Mouse (Mus musculus) CD4-positive, CD25-positive, alpha-beta regulatory T cell, adult 9 weeks (primary cell): Measurements from ENCODE around the gene Emc10. TPM values are rescaled to one million over a fixed set of nuclear protein-coding genes. Genes with fewer than 3 reads are reported as not detected.

Experiments used
- polyA plus RNA-seq: library from polyadenylated mRNA; unstranded; fragments of 100-300 nt; shearing (Covaris generic); gene quantifications from one replicate; pipeline ENCODE4 v1.2.1, GENCODE M21; 2017

Emc10 gene
- 132 TPM for polyA plus RNA-seq

GRCm38 (mm10) chr7:44495992-44496770, at the start of gene Emc10, which contains the start of gene Fam71e1:
Emc10 (minus strand) TSS chr7:44496529.
Fam71e1 (plus strand) TSS chr7:44496581.

GRCm38 (mm10) chr7:44531946-44532732, 35.8 kb upstream of the Emc10 start, which contains the start of gene Spib:
Spib (minus strand) TSS chr7:44532071.

GRCm38 (mm10) chr7:44524502-44524901, 28.2 kb upstream of the Emc10 start, which contains the start of gene Mybpc2:
Mybpc2 (minus strand) TSS chr7:44524656.

GRCm38 (mm10) chr7:44467811-44468411, 28.4 kb downstream of the Emc10 start, which contains the start of gene Josd2:
Josd2 (plus strand) TSS chr7:44467980.

GRCm38 (mm10) chr7:44465111-44465510, 31.2 kb downstream of the Emc10 start, which contains the start of gene Aspdh:
Aspdh (plus strand) TSS chr7:44465391.

Other genes starting within 250 kb of the Emc10 start
- gene 1700028J19Rik, start 249.8 kb downstream of the Emc10 start, polyA plus RNA-seq = 1.8 TPM
- 202 TPM for gene 2410002F23Rik, start 249.8 kb downstream of the Emc10 start, polyA plus RNA-seq
- gene Acp4, start 239.2 kb downstream of the Emc10 start, polyA plus RNA-seq = not detected
- not detected for gene Gm15517, start 235.1 kb downstream of the Emc10 start, polyA plus RNA-seq
- 0.21 TPM for gene Clec11a, start 189.6 kb downstream of the Emc10 start, polyA plus RNA-seq
- gene Shank1, start 186.3 kb downstream of the Emc10 start, polyA plus RNA-seq = 0.11 TPM
- 0.10 TPM for gene Syt3, start 112.4 kb downstream of the Emc10 start, polyA plus RNA-seq
- gene 1700008O03Rik, start 110.7 kb downstream of the Emc10 start, polyA plus RNA-seq = 0.38 TPM
- not detected for gene Lrrc4b, start 67.5 kb downstream of the Emc10 start, polyA plus RNA-seq
- gene Aspdh, start 31.1 kb downstream of the Emc10 start, polyA plus RNA-seq = not detected
- 120 TPM for gene Josd2, start 28.5 kb downstream of the Emc10 start, polyA plus RNA-seq
- 3.8 TPM for gene Fam71e1, start 52 bp upstream of the Emc10 start, polyA plus RNA-seq
- not detected for gene Mybpc2, start 28.1 kb upstream of the Emc10 start, polyA plus RNA-seq
- gene Spib, start 35.5 kb upstream of the Emc10 start, polyA plus RNA-seq = 1.3 TPM
- 64.9 TPM for gene Pold1, start 52.3 kb upstream of the Emc10 start, polyA plus RNA-seq
- gene Nr1h2, start 57.4 kb upstream of the Emc10 start, polyA plus RNA-seq = 141 TPM
- gene Napsa, start 75.9 kb upstream of the Emc10 start, polyA plus RNA-seq = 1.6 TPM
- gene Kcnc3, start 94.1 kb upstream of the Emc10 start, polyA plus RNA-seq = not detected
- gene Myh14, start 174.3 kb upstream of the Emc10 start, polyA plus RNA-seq = not detected
- not detected for gene Izumo2, start 212.2 kb upstream of the Emc10 start, polyA plus RNA-seq